Mouse (Mus musculus) stomach, embryonic 14.5 days (tissue): ENCODE data around the gene Parvb. TPM values are rescaled to one million over a fixed set of nuclear protein-coding genes. Genes with fewer than 3 reads are reported as not detected.
"Not testable (repeated sequence)": the region's sequence is repeated elsewhere in the genome, so short reads cannot be mapped to it uniquely, and the experiment has no call there.

Source experiments
- ATAC-seq: fragments of 200-750 bp; cut with Nextera tagmentation; 2 replicates; pipeline ENCODE4 v1.8.0; 2017; ENCODE audit warnings: low read depth, moderate TSS enrichment; ENCODE audit not compliant: insufficient number of reproducible peaks, insufficient read depth, low FRiP score
- H3K27ac ChIP-seq: fragments of 300-500 bp; sonication (generic); 2 replicates; pipeline ENCODE4 v1.5.1; 2014; ENCODE audit warnings: mild to moderate bottlenecking, low read length, moderate library complexity, mixed read lengths
- H3K27me3 ChIP-seq: fragments of 300-500 bp; sonication (generic); 2 replicates; pipeline ENCODE4 v1.6.1; 2014; ENCODE audit warnings: low read length, control low read depth, mixed read lengths; ENCODE audit not compliant: control insufficient read depth, insufficient read depth
- H3K36me3 ChIP-seq: fragments of 300-500 bp; sonication (generic); 2 replicates; pipeline ENCODE4 v1.6.1; 2014; ENCODE audit warnings: mild to moderate bottlenecking, control low read depth, low read length, moderate library complexity, mixed read lengths; ENCODE audit not compliant: control insufficient read depth, insufficient read depth
- H3K4me1 ChIP-seq: fragments of 300-500 bp; sonication (generic); 2 replicates; pipeline ENCODE4 v1.6.1; 2014; ENCODE audit warnings: low read length, control low read depth, mixed read lengths; ENCODE audit not compliant: control insufficient read depth, insufficient read depth
- H3K4me2 ChIP-seq: fragments of 300-500 bp; sonication (generic); replicated peaks from 2 replicates; pipeline ENCODE4 v1.6.1; 2014; ENCODE audit warnings: low read depth, low read length, control low read depth
- H3K4me3 ChIP-seq: fragments of 300-500 bp; sonication (generic); 2 replicates; pipeline ENCODE4 v1.5.1; 2014; ENCODE audit warnings: low read depth, low read length, control low read depth
- H3K9ac ChIP-seq: fragments of 300-500 bp; sonication (generic); replicated peaks from 2 replicates; pipeline ENCODE4 v1.6.1; 2014; ENCODE audit warnings: low read depth, mild to moderate bottlenecking, control low read depth, low read length, moderate library complexity, mixed read lengths
- H3K9me3 ChIP-seq: fragments of 300-500 bp; sonication (generic); 2 replicates; pipeline ENCODE4 v1.6.1; 2016; ENCODE audit warnings: low read depth, low read length, control low read depth; ENCODE audit not compliant: control insufficient read depth
- WGBS: fragments of 180-500 bp; shearing (Covaris S2); extraction: QIAGEN DNeasy Blood & Tissue Kit; methylation state at CpG from one replicate; pipeline ENCODE4 v1.1.7; 2014; 5-methylcytosine and 5-hydroxymethylcytosine counted together
- polyA plus RNA-seq: library from polyadenylated mRNA; unstranded; fragments of >200 nt; fragmentation: Nextera tagmentation; extraction: Ambion mirVana; gene quantifications from 2 replicates; pipeline ENCODE4 v1.2.1, GENCODE M21; 2014

The Parvb gene
- polyA plus RNA-seq, 1 experiment from 2014 or later, result 4.4 TPM

DNA sequence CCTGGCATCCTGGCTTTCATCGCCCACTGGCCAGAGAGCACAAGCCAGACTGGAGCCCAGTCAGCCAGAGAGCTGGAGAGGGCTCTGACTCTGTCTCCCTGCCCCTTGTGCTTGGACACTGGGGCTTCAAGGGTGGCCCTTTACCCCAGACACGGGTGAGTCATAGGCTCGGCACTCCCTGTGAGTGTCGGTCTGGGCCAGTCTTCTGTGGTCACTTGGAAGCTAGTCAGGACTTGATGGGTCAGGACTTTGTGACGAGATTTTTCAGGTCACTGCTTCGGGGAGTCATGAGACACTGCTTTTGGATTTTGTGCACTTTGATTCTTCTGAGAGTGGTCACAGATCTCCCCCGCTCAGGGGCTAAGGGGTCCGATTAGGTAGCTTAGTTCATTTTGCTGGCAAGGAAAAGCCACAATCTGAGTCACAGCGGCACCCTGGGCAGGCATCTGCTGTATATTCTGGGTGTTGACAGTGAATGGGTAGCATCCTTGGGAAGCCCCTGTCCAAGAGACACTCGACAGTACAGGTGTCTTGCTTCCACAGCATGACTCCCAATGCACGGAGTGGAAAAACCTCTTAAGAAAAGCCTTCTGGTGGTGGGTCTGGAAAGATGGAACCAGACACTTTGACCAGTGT is 49.0 kb downstream of the Parvb start:
- Histone ChIP-seq H3K9me3 (no peaks in the 10 kb centered on the region), H3K27me3 (no peaks in the 10 kb centered on the region), H3K36me3 (no peaks in the 10 kb centered on the region), H3K27ac (no peak overlapping the region), H3K4me3 (no peak overlapping the region), H3K9ac (no peak overlapping the region), H3K4me2 (no peak overlapping the region), H3K4me1 (no peaks in the 10 kb centered on the region)
- ATAC-seq, result no peak
- 86% methylated on average over 11 of the region's 11 CpGs for WGBS

- H3K4me1 ChIP-seq, result no peaks in the 10 kb centered on the region
- no peak overlapping the region for H3K4me3 ChIP-seq
- no peak overlapping the region for H3K9ac ChIP-seq
- WGBS, result 74% methylated on average over 20 of the region's 20 CpGs
- no peaks in the 10 kb centered on the region for H3K9me3 ChIP-seq
- H3K27me3 ChIP-seq, result no peaks in the 10 kb centered on the region
- no peak overlapping the region for H3K4me2 ChIP-seq
- no peak overlapping the region for H3K27ac ChIP-seq
- ATAC-seq, result no peak
- no peaks in the 10 kb centered on the region for H3K36me3 ChIP-seq
Observed at GRCm38 (mm10) chr15:84282206-84283085, 50.6 kb downstream of the Parvb start.

- 68% methylated on average over 5 of the region's 5 CpGs for WGBS
- H3K4me1 ChIP-seq, result no peaks in the 10 kb centered on the region
- no peak for ATAC-seq
Observed at GRCm38 (mm10) chr15:84284059-84284458, 52.2 kb downstream of the Parvb start.

GRCm38 (mm10) chr15:84285453-84285852 is 53.6 kb downstream of the Parvb start:
- no peak for ATAC-seq
- WGBS, result 87% methylated on average over 7 of the region's 7 CpGs
- H3K27ac ChIP-seq, result no peak overlapping the region
- no peak overlapping the region for H3K4me2 ChIP-seq
- no peaks in the 10 kb centered on the region for H3K36me3 ChIP-seq
- H3K27me3 ChIP-seq, result no peaks in the 10 kb centered on the region
- no peaks in the 10 kb centered on the region for H3K9me3 ChIP-seq
- H3K4me1 ChIP-seq, result no peaks in the 10 kb centered on the region
- no peak overlapping the region for H3K9ac ChIP-seq
- H3K4me3 ChIP-seq, result no peak overlapping the region

More at GRCm38 (mm10) chr15:84284059-84284458, 52.2 kb downstream of the Parvb start:
- Histone ChIP-seq H3K4me3 (no peak overlapping the region), H3K9me3 (no peaks in the 10 kb centered on the region), H3K27me3 (no peaks in the 10 kb centered on the region), H3K36me3 (no peaks in the 10 kb centered on the region), H3K27ac (no peak overlapping the region), H3K4me2 (no peak overlapping the region), H3K9ac (no peak overlapping the region)

DNA sequence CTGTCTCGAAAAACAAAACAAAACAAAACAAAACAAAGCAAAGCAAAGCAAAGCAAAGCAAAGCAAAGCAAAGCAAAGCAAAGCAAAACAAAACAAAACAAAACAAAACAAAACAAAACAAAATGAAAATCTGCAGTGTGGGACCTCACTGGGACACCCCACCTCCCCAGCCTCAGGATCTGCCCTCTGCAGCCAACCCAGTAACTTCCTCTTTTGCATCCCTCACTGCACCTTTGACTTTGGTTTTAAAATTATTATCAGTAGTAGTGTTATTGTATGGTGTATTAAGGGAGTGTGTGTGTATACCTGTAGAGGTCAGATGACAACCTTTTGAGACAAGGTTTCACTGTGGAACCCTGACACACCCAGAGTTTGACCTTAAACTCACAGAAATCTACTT is 57.1 kb downstream of the Parvb start:
- not testable (repeated sequence) for ATAC-seq, H3K4me3 ChIP-seq, H3K27me3 ChIP-seq, H3K36me3 ChIP-seq, H3K27ac ChIP-seq, H3K9ac ChIP-seq, H3K4me2 ChIP-seq, H3K9me3 ChIP-seq, H3K4me1 ChIP-seq
- 93% methylated on average over 1 of the region's 1 CpGs for WGBS

DNA sequence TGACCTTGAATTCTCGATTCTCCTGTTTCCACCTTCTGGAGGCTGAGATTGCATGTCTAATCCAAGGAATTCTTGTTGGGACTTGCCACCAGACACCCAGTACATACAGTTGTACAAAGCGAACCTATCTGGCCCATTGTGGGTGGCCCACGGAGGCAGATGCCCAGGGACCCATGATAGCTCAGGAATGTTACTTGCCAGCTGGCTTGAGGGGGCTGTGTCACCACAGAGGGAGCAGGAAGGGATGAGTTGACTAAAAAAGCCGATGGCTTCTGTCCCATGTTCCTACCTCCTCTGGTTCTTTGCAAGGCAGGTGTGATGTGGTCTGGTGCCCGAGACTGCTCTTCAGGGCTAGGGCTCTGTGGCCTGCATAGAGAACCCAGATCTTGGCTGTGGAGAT is 59.3 kb downstream of the Parvb start:
- H3K4me1 ChIP-seq, result no peaks in the 10 kb centered on the region
- no peak overlapping the region for H3K4me2 ChIP-seq
- WGBS, result 90% methylated on average over 5 of the region's 5 CpGs
- no peak overlapping the region for H3K4me3 ChIP-seq
- H3K9ac ChIP-seq, result no peak overlapping the region
- H3K27ac ChIP-seq, result no peak overlapping the region
- H3K9me3 ChIP-seq, result no peaks in the 10 kb centered on the region
- H3K36me3 ChIP-seq, result no peaks in the 10 kb centered on the region
- ATAC-seq, result no peak
- H3K27me3 ChIP-seq, result no peaks in the 10 kb centered on the region

DNA sequence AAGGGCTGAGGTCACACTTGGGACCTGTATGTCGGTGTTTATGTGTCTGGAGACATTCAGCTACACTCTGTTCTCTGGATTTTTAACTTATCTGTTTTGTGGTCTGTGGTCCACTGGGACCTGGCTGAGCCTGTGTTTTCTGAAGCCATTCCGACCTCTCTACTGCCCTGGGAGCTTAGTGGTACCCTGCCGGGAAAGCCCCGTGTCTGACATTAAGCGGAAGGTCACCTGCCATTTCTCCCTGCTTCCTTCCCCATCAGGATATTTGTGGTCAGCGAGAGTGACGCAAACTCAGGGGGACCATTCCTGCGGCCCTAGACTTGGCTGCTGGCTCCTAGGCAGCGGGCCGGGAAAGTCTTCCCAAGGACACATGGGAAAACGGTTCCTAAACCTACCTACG is 61.7 kb downstream of the Parvb start:
- H3K4me3 ChIP-seq, result no peak overlapping the region
- no peaks in the 10 kb centered on the region for H3K36me3 ChIP-seq
- no peak overlapping the region for H3K9ac ChIP-seq
- H3K27ac ChIP-seq, result no peak overlapping the region
- 83% methylated on average over 12 of the region's 12 CpGs for WGBS
- H3K9me3 ChIP-seq, result no peaks in the 10 kb centered on the region
- no peaks in the 10 kb centered on the region for H3K27me3 ChIP-seq
- no peak for ATAC-seq
- H3K4me2 ChIP-seq, result no peak overlapping the region
- peaks cover 2% of the 10 kb centered on the region; the same call in 1 of the 2 replicates for H3K4me1 ChIP-seq

DNA sequence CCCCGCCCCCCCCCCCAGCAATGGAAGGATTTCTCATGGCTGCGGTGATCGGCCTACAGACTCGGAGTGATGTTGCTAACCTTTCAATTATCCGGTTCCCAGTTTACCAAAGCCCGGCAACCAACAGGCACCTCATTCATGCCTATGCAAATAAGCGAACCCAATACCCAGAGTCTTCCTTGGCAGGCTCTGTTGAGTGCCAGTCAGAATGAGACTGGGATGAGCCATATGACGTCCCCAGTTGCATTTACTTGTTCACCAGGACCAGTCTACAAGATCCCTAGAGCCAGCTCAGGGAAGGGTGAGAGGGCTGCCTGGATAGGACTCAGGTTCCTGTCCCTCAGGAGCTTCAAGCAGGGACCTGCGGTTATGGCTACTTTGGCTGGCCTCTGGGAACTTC is 62.5 kb downstream of the Parvb start:
- Histone ChIP-seq H3K27me3 (no peaks in the 10 kb centered on the region), H3K4me2 (no peak overlapping the region), H3K4me1 (peaks cover 9% of the 10 kb centered on the region), H3K9ac (no peak overlapping the region), H3K27ac (no peak overlapping the region), H3K36me3 (no peaks in the 10 kb centered on the region), H3K4me3 (no peak overlapping the region), H3K9me3 (no peaks in the 10 kb centered on the region)
- WGBS, result 90% methylated on average over 8 of the region's 9 CpGs
- no peak for ATAC-seq
